Mouse (Mus musculus): ENCODE measurements around the gene Gm5901.

Gene Gm5901

GRCm38 (mm10) chr7:105406322-105406721 is 31.5 kb downstream of the Gm5901 start:
- no peak for DNase-seq

- DNase-seq, result peak; percentile 94
These were observed 37.2 kb downstream of the Gm5901 start for GRCm38 (mm10) chr7:105411874-105412632.

GRCm38 (mm10) chr7:105414385-105414784 is 39.5 kb downstream of the Gm5901 start:
- no peak for DNase-seq

GRCm38 (mm10) chr7:105416529-105416928 is 41.7 kb downstream of the Gm5901 start:
- DNase-seq, result peak; percentile 56

- DNase-seq, result peak; percentile 21
These were observed 43.3 kb downstream of the Gm5901 start for GRCm38 (mm10) chr7:105418106-105418505.

GRCm38 (mm10) chr7:105420903-105421302 is 46.1 kb downstream of the Gm5901 start:
- DNase-seq, result no peak

GRCm38 (mm10) chr7:105424368-105424767 is 49.5 kb downstream of the Gm5901 start:
- DNase-seq, result peak; percentile 71

- DNase-seq, result peak; percentile 82
These were observed 50.7 kb downstream of the Gm5901 start, which contains the start of gene Cckbr for GRCm38 (mm10) chr7:105425424-105426043. Gene Cckbr, plus strand, starts transcription at chr7:105425731.

- peak; percentile 78 for DNase-seq
These were observed 51.2 kb downstream of the Gm5901 start for GRCm38 (mm10) chr7:105426051-105426450.

Measured in heart, adult 11 months (tissue).